Mouse (Mus musculus) myocyte (in vitro differentiated cells): ENCODE results near the gene Wdr64.

ENCODE experiments used
- E2F4 ChIP-seq: IDR thresholded peaks from one replicate; pipeline ENCODE4 v1.6.1; 2011; ENCODE audit warnings: mild to moderate bottlenecking, control low read depth, moderate library complexity; ENCODE audit not compliant: insufficient read depth
- MYOD1 ChIP-seq, 3 experiments: IDR thresholded peaks; one replicate each; pipeline ENCODE4 v1.6.1; 2011; ENCODE audit warnings: control low read depth in 2 of 3, low read depth in 2 of 3, mild to moderate bottlenecking in 2 of 3, moderate library complexity in 1 of 3; ENCODE audit not compliant: insufficient read length in 2 of 3, control insufficient read depth in 1 of 3
- MYOG ChIP-seq, 3 experiments: IDR thresholded peaks; one replicate each; pipeline ENCODE4 v1.6.1; 2011; ENCODE audit warnings: control low read depth in 2 of 3, low read depth in 2 of 3, mild to moderate bottlenecking in 2 of 3; ENCODE audit not compliant: insufficient read length in 2 of 3, control insufficient read depth in 1 of 3, insufficient read depth in 1 of 3
- POLR2A ChIP-seq: IDR thresholded peaks from one replicate; pipeline ENCODE4 v1.6.1; 2011; ENCODE audit warnings: low read depth, mild to moderate bottlenecking, control low read depth, moderate library complexity; ENCODE audit not compliant: insufficient read length
- POLR2AphosphoS2 ChIP-seq: IDR thresholded peaks from one replicate; pipeline ENCODE4 v1.6.1; 2011; ENCODE audit warnings: low read depth, control low read depth; ENCODE audit not compliant: insufficient read length
- TCF12 ChIP-seq: IDR thresholded peaks from one replicate; pipeline ENCODE4 v1.6.1; 2011; ENCODE audit warnings: mild to moderate bottlenecking, control low read depth; ENCODE audit not compliant: poor library complexity, insufficient read depth, severe bottlenecking

DNA sequence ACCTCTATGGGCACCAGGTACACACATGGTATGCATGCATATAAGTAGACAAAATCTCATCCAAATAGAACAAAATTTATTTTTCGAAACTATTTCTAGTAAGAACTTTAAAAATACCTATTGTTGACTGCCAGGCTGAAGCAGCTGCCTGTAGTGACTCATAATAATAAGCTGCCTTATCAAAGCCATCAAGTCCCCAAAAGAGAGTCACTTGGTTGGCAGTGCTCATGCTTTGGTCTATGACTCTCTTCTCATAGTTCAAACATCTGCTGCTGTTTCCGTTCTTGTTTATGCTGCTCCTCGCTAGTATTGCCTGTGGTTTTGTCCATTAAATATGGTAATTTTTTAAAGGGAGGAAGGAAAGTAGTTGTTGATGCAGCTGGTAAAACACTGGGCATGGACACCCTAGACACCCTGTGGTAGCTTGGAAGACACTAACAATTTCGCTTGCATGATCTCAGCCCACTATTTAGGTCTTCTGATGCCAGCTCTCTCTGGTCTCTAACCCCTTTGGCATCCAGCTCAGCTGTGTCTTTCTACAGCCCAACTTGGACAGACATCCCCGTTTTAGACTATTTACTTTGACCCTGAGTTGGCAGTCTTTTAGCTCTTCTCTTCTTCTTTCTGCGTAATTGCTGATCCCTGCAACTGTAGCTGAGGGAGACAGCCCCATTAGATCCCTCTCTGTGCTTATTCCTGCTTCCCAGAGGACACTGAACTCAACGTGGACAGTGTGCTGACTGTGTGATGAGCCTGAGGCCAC lies 24.6 kb upstream of the Wdr64 start:
- TF ChIP-seq POLR2A (no peak), MYOD1 (IDR thresholded peaks at IDR 0.05; ENCODE audit: control insufficient read depth in 1 of 3, insufficient read length in 2 of 3, low read depth in 2 of 3) (peak in 2 of 3 experiments; percentile 5 to 84), MYOG (IDR thresholded peaks at IDR 0.05; ENCODE audit: control insufficient read depth in 1 of 3, insufficient read depth in 1 of 3, insufficient read length in 2 of 3, low read depth in 2 of 3) (peak in 1 of 3 experiments; percentile 20), POLR2AphosphoS2 (no peak), TCF12 (peak; percentile 0), E2F4 (no peak)
